Mouse (Mus musculus): ENCODE results near the gene Adora1.

DNA sequence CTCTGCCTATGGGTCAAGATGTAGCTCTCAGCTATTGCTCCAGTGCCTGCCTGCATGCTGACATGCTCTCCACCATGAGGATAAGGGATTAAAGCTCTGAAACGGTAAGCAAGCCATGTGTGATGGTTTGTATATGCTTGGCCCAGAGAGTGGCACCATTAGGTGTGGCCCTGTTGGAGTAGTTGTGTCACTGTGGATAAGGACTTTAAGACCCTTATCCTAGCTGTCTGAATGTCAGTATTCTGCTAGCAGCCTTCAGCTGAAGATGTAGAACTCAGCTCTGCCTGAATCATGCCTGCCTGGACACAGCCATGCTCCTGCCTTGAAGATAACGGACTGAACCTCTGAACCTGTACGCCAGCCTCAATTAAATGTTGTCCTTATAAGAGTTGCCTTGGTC, 68.7 kb downstream of the Adora1 start:
- TF ChIP-seq GATA1 (IDR thresholded peaks at IDR 0.05; ENCODE audit: borderline replicate concordance, low read length) (no peak), FLI1 (IDR thresholded peaks at IDR 0.05; ENCODE audit: low read length) (no peak)
